Mouse (Mus musculus): ENCODE results near the gene Ring1. TPM values are rescaled to one million over a fixed set of nuclear protein-coding genes. Genes with fewer than 3 reads are reported as not detected.

The Ring1 gene
- polyA plus RNA-seq, 1 experiment from 2014 or later, result 12.4 TPM

DNA sequence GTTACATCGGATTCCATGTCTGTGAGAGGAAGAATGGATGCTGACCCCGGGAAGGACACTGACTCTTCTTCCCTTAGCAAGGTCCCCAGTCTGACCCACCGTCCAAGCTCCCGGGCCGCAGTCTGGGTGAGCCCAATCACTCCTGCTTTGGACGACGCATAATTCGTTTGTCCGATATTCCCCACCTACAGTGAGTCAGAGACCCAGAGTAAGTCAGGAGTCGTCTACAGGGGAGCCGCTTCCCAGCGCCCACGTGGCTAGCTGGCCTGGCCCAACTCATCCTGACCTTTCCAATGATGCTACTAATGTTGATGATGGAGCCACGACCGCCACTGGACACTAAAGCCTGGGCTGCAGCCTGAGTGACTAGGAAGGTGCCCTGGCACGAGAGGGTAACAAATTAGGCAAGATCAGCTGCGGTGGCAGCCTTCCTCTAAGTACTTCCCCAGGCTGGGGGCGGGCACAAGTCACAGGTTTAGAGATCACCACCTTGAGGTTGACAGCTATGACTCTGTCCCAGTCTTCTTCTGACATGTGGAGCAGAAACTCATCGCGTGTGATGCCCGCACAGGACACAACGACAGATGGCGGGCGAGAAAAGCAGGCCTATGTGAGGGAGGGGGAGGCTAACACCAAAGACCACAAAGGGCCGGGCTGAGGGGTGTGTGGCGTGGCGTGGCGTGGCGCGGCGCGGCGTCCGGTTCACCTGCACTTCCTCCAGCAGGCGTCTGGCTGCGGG lies 2.6 kb upstream of the Ring1 start:
- H3K27me3 ChIP-seq, result no peaks in the 10 kb centered on the region
- peak overlapping the region; percentile 96 for H3K27ac ChIP-seq
- H3K9ac ChIP-seq, result peak overlapping the region; percentile 96
- H3K4me1 ChIP-seq, result peaks cover 77% of the 10 kb centered on the region
- no peak for ATAC-seq
- no peaks in the 10 kb centered on the region for H3K9me3 ChIP-seq (replicated peaks)
- H3K4me3 ChIP-seq, result peak overlapping the region; percentile 89
- peaks cover 33% of the 10 kb centered on the region for H3K36me3 ChIP-seq (ENCODE audit: poor library complexity, severe bottlenecking)
- under 1% methylated on average over 36 of the region's 36 CpGs for WGBS
- H3K4me2 ChIP-seq, result peak overlapping the region; percentile 92

- H3K27ac ChIP-seq, result peak overlapping the region; percentile 96
- WGBS, result 4% methylated on average over 2 of the region's 2 CpGs
- H3K4me2 ChIP-seq, result peak overlapping the region; percentile 92
- peak overlapping the region; percentile 89 for H3K4me3 ChIP-seq
- no peaks in the 10 kb centered on the region for H3K9me3 ChIP-seq (replicated peaks)
- H3K4me1 ChIP-seq, result peaks cover 77% of the 10 kb centered on the region
- peaks cover 41% of the 10 kb centered on the region for H3K36me3 ChIP-seq (ENCODE audit: poor library complexity, severe bottlenecking)
- ATAC-seq, result no peak
- peak overlapping the region; percentile 96 for H3K9ac ChIP-seq
- no peaks in the 10 kb centered on the region for H3K27me3 ChIP-seq
Measured at GRCm38 (mm10) chr17:34026221-34026620, 1.7 kb upstream of the Ring1 start.

- Histone ChIP-seq H3K9me3 (replicated peaks) (no peaks in the 10 kb centered on the region), H3K4me2 (peak overlapping the region; percentile 92), H3K27me3 (no peaks in the 10 kb centered on the region), H3K9ac (peak overlapping the region; percentile 96), H3K4me3 (peak overlapping the region; percentile 89), H3K4me1 (peaks cover 74% of the 10 kb centered on the region), H3K36me3 (ENCODE audit: poor library complexity, severe bottlenecking) (peaks cover 46% of the 10 kb centered on the region), H3K27ac (peak overlapping the region; percentile 96)
- peak; percentile 34 for ATAC-seq
- 7% methylated on average over 7 of the region's 7 CpGs for WGBS
Measured at GRCm38 (mm10) chr17:34025756-34026151, 1.3 kb upstream of the Ring1 start.

- Histone ChIP-seq H3K4me3 (peak overlapping the region; percentile 89), H3K9ac (peak overlapping the region; percentile 96), H3K9me3 (replicated peaks) (no peaks in the 10 kb centered on the region), H3K27me3 (no peaks in the 10 kb centered on the region), H3K4me1 (peaks cover 68% of the 10 kb centered on the region), H3K27ac (peak overlapping the region; percentile 96), H3K4me2 (peak overlapping the region; percentile 92), H3K36me3 (ENCODE audit: poor library complexity, severe bottlenecking) (peaks cover 52% of the 10 kb centered on the region)
- peak; percentile 3; the same call in 1 of the 2 replicates for ATAC-seq
- WGBS, result under 1% methylated on average over 52 of the region's 57 CpGs
Measured at GRCm38 (mm10) chr17:34024861-34025755, 628 bp upstream of the Ring1 start.

DNA sequence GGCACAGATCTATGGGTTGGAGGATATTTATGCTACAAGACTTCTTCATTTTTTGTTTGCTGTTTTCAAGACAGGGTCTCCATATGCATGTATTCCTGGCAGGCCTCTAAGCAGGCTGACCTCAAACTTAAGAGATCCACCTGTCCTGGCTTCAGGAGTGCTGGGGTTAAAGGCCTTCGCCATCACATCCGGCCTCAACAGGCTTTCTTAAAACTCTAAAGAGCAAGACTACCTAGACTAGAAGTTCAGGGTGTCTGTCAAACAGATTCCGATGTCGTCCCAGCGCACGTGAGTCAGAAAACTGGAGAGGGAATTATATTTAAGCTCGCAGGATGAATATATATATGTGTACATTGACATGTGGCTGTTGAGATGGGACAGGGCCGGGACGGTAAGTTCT lies 802 bp downstream of the Ring1 start:
- WGBS, result 62% methylated on average over 9 of the region's 9 CpGs
- H3K27me3 ChIP-seq, result no peaks in the 10 kb centered on the region
- H3K9me3 ChIP-seq (replicated peaks), result 0 out of 2 replicates have a peak, but pooled peaks cover 4% of the 10 kb centered on the region
- peaks cover 54% of the 10 kb centered on the region for H3K4me1 ChIP-seq
- peaks cover 50% of the 10 kb centered on the region for H3K36me3 ChIP-seq (ENCODE audit: poor library complexity, severe bottlenecking)
- no peak for ATAC-seq
- peak overlapping the region; percentile 89 for H3K4me3 ChIP-seq
- peak overlapping the region; percentile 96; the same call in 1 of the 2 replicates for H3K27ac ChIP-seq
- H3K4me2 ChIP-seq, result peak overlapping the region; percentile 92
- peak overlapping the region; percentile 96 for H3K9ac ChIP-seq

- H3K4me2 ChIP-seq, result no peak overlapping the region
- no peak overlapping the region for H3K27ac ChIP-seq
- 0 out of 2 replicates have a peak overlapping the region, but pooled peaks have one; percentile 96 for H3K9ac ChIP-seq
- no peak for ATAC-seq
- H3K9me3 ChIP-seq (replicated peaks), result 0 out of 2 replicates have a peak, but pooled peaks cover 4% of the 10 kb centered on the region
- WGBS, result 97% methylated on average over 20 of the region's 20 CpGs
- H3K4me3 ChIP-seq, result no peak overlapping the region; the same call in 1 of the 2 replicates
- peaks cover 45% of the 10 kb centered on the region for H3K36me3 ChIP-seq (ENCODE audit: poor library complexity, severe bottlenecking)
- H3K27me3 ChIP-seq, result no peaks in the 10 kb centered on the region
- H3K4me1 ChIP-seq, result peaks cover 47% of the 10 kb centered on the region
Measured at GRCm38 (mm10) chr17:34022987-34023386, 1.5 kb downstream of the Ring1 start.

GRCm38 (mm10) chr17:34022414-34022783 lies 2.1 kb downstream of the Ring1 start:
- H3K27me3 ChIP-seq, result no peaks in the 10 kb centered on the region
- no peak overlapping the region for H3K27ac ChIP-seq
- no peak overlapping the region for H3K9ac ChIP-seq
- no peak overlapping the region for H3K4me3 ChIP-seq
- H3K4me2 ChIP-seq, result no peak overlapping the region
- WGBS, result 94% methylated on average over 14 of the region's 14 CpGs
- no peak for ATAC-seq
- H3K36me3 ChIP-seq (ENCODE audit: poor library complexity, severe bottlenecking), result peaks cover 45% of the 10 kb centered on the region
- 0 out of 2 replicates have a peak, but pooled peaks cover 4% of the 10 kb centered on the region for H3K9me3 ChIP-seq (replicated peaks)
- H3K4me1 ChIP-seq, result peaks cover 42% of the 10 kb centered on the region

DNA sequence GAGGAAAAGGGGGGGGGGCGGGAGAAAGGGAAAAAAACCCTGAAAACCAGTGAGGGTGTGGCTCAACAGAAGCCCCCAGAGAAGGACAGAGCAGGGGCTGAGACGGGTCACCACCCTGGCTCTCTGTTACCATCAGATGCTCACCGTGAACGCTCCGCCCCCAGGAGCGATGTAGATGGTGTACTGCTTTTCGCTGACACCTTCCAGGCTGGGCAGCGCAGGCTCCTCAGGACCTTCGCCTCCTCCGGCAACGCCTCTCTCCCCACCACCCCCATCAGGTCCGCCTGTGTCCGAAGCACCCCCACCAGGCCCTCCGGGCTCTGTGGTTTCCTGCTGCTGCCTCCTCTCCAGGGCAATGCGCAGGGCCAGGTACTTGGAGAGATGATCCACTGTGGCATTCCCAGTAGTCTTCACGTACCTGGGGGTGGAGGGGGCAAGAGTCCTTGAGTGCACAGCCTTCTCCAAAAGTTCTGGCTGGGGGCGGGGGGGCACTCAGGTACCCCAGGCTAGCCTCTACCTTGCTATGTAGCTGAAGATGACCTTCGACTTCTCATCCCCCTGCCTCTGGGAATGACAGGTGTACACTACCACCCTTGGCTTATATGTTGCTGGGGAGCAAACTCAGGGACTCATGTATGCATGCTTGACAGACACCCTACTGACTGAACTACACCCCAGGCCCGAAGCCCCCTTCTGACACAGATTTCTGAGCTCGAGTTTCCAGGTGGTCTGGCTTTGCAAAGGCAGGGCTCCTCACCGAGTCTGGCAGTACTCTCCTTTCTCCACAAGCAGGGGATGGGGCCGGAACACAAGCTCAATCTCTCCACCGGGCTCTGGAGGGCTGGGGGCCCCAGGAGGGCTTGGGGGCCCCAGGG lies 2.7 kb downstream of the Ring1 start:
- no peak for ATAC-seq
- 95% methylated on average over 22 of the region's 23 CpGs for WGBS
- Histone ChIP-seq H3K4me2 (no peak overlapping the region), H3K4me3 (no peak overlapping the region), H3K4me1 (peaks cover 35% of the 10 kb centered on the region), H3K27me3 (no peaks in the 10 kb centered on the region), H3K9ac (no peak overlapping the region), H3K36me3 (ENCODE audit: poor library complexity, severe bottlenecking) (peaks cover 45% of the 10 kb centered on the region), H3K27ac (no peak overlapping the region), H3K9me3 (replicated peaks) (0 out of 2 replicates have a peak, but pooled peaks cover 4% of the 10 kb centered on the region)

- Histone ChIP-seq H3K27me3 (no peaks in the 10 kb centered on the region), H3K4me3 (no peak overlapping the region), H3K9me3 (replicated peaks) (peaks cover 3% of the 10 kb centered on the region), H3K27ac (no peak overlapping the region), H3K4me1 (no peaks in the 10 kb centered on the region), H3K4me2 (no peak overlapping the region), H3K36me3 (ENCODE audit: poor library complexity, severe bottlenecking) (peaks cover 8% of the 10 kb centered on the region), H3K9ac (no peak overlapping the region)
- WGBS, result 94% methylated on average over 8 of the region's 8 CpGs
- ATAC-seq, result no peak
Measured at GRCm38 (mm10) chr17:34013436-34013835, 11.0 kb downstream of the Ring1 start.

DNA sequence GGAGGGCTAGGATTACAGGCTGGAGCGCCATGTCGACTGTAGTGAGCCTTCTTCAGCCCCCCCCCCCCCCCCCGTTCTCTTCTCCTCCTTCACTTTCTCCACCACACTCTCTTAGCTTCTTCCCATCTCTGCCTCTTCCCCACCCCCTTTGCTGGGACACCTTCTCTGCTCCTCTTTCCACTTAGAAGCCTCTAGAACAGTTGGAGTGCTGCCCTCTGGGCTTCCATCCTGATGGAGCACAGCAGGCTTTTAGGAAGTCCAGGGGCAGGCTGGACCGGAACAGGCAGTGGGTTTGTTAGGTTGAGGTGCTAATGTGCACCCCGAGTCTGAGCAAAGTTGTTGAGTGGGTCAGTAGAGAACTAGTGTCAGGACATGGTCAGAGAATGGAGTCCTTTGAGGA lies 14.3 kb downstream of the Ring1 start:
- Histone ChIP-seq H3K9ac (no peak overlapping the region), H3K27ac (no peak overlapping the region), H3K4me1 (no peaks in the 10 kb centered on the region), H3K4me3 (no peak overlapping the region), H3K9me3 (replicated peaks) (peaks cover 3% of the 10 kb centered on the region), H3K4me2 (no peak overlapping the region), H3K27me3 (no peaks in the 10 kb centered on the region), H3K36me3 (ENCODE audit: poor library complexity, severe bottlenecking) (peaks cover 4% of the 10 kb centered on the region; the same call in 1 of the 2 replicates)
- ATAC-seq, result no peak
- 80% methylated on average over 5 of the region's 5 CpGs for WGBS

DNA sequence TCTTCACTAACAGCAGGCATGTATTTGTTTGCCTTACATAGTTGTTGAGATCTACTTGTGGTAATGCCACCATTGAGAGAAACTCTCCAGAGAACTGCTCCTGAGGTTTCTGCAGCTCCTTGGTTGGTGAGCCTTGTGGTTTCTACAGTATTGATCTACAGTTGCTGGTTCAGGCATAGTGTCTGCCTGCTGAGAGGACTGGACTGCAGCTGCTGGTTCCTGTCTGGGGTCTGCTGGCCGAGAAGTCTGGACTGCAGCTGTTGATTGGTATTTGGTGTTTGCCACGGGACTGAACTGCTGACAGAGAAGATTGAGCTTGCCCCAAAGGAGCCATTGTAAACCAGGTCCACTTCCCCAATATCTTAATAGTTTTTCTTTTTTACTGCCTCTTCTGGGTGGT lies 17.9 kb downstream of the Ring1 start:
- Histone ChIP-seq H3K9ac (no peak overlapping the region), H3K27me3 (peaks cover 9% of the 10 kb centered on the region), H3K4me2 (no peak overlapping the region), H3K9me3 (replicated peaks) (no peaks in the 10 kb centered on the region), H3K4me3 (no peak overlapping the region), H3K36me3 (ENCODE audit: poor library complexity, severe bottlenecking) (no peaks in the 10 kb centered on the region), H3K4me1 (no peaks in the 10 kb centered on the region), H3K27ac (no peak overlapping the region)
- no peak for ATAC-seq
- WGBS, result 56% methylated on average over 2 of the region's 2 CpGs
